Mouse (Mus musculus): ENCODE results near the gene Olfr259. TPM values are rescaled to one million over a fixed set of nuclear protein-coding genes. Genes with fewer than 3 reads are reported as not detected.

Gene Olfr259
- not detected in 2 replicates for polyA plus RNA-seq (2012; rRNA removed)

DNA sequence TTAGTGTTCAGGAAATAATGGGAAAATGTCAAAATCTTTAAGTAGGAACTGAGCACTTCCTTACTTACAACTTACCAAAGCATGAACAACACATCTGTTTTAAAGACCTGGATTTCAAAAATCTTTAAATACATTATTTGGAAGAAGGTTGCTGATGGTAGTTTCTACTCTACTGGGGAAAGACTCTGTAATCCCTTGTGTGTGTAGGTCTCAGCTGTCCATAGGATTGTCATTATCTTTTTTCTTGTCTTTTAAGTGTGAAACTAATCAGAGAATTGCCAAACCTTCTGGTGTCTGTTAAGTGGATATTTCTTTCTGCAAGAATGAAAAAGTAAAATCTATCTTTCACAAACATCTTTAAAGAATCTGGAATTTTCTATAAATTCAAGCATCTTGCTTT, at the start of gene Olfr259:
TSS of gene Olfr259 (minus strand) at position 101 of the 400 bp plus-strand sequence.
- no peaks in the 10 kb centered on the region for H3K36me3 ChIP-seq (ENCODE audit: control insufficient read depth, insufficient read depth, low read length)
- TF ChIP-seq CTCF (IDR thresholded peaks at IDR 0.05; ENCODE audit: extremely low read depth, insufficient read depth, insufficient read length, insufficient replicate concordance) (no peak), POLR2A (IDR thresholded peaks at IDR 0.05; ENCODE audit: low read depth, low read length) (no peak)
- H3K4me3 ChIP-seq (ENCODE audit: extremely low read depth, insufficient read depth, insufficient read length), result no peak within 1 kb of the TSS
- H3K27ac ChIP-seq (ENCODE audit: insufficient read depth, low read length), result no peak within 1 kb of the TSS
- H3K27me3 ChIP-seq (ENCODE audit: control insufficient read depth, insufficient read depth, low read length), result no peaks in the 10 kb centered on the region
- H3K4me1 ChIP-seq (ENCODE audit: control insufficient read depth, insufficient read depth, insufficient read length), result no peaks in the 10 kb centered on the region
- no peak for DNase-seq (ENCODE audit: low read depth in 1 of 2, low spot score in 2 of 2)

DNA sequence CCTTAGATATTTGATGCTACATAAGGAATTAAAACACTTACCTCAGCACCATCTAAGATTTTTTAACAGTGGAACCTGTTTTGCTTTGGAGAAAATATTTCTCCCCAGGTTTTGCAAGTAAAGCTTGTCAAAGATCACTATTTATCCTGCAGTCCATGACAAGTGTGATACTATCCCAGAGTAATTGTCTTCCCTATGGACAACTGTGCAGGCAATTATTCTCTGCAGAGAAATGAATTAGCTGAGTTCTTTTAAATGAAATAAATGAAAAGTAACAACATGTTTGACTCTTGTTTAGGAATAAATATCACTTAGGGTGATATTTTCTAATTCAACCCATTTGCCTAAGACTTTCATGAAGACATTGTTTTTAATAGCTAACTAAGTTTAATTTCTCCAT, 38.2 kb upstream of the Olfr259 start, which contains the start of gene Olfr1111:
TSS of gene Olfr1111 (minus strand) at position 101 of the 400 bp plus-strand sequence.
- Histone ChIP-seq H3K27me3 (ENCODE audit: control insufficient read depth, insufficient read depth, low read length) (no peaks in the 10 kb centered on the region), H3K4me3 (ENCODE audit: extremely low read depth, insufficient read depth, insufficient read length) (no peak within 1 kb of the TSS), H3K4me1 (ENCODE audit: control insufficient read depth, insufficient read depth, insufficient read length) (no peaks in the 10 kb centered on the region), H3K36me3 (ENCODE audit: control insufficient read depth, insufficient read depth, low read length) (no peaks in the 10 kb centered on the region), H3K27ac (ENCODE audit: insufficient read depth, low read length) (no peak within 1 kb of the TSS)
- DNase-seq (ENCODE audit: low read depth in 1 of 2, low spot score in 2 of 2), result no peak
- TF ChIP-seq CTCF (IDR thresholded peaks at IDR 0.05; ENCODE audit: extremely low read depth, insufficient read depth, insufficient read length, insufficient replicate concordance), result no peak
- TF ChIP-seq POLR2A (IDR thresholded peaks at IDR 0.05; ENCODE audit: low read depth, low read length), result no peak

DNA sequence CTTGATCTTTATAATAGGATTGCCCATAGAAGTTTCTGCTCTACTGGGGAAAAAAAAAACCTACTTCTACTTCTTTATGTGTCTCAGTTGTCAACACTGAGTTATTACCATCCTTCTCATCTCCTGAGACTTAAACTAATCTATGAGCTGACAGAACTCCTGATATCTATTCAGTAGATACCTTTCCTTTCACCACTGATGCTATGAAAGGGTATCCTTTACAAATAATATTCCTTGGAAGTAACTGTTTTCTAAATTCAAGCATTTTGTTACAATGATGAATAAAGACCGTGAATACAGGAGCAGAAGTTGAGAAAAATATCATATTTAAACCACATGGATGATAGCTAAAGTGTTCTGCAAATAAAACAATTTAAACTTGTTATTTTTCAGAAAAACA, 25.8 kb upstream of the Olfr259 start, which contains the start of gene Olfr1110:
TSS of gene Olfr1110 (minus strand) at position 101 of the 400 bp plus-strand sequence.
- H3K4me3 ChIP-seq (ENCODE audit: extremely low read depth, insufficient read depth, insufficient read length), result no peak within 1 kb of the TSS
- H3K4me1 ChIP-seq (ENCODE audit: control insufficient read depth, insufficient read depth, insufficient read length), result no peaks in the 10 kb centered on the region
- no peaks in the 10 kb centered on the region for H3K27me3 ChIP-seq (ENCODE audit: control insufficient read depth, insufficient read depth, low read length)
- TF ChIP-seq CTCF (IDR thresholded peaks at IDR 0.05; ENCODE audit: extremely low read depth, insufficient read depth, insufficient read length, insufficient replicate concordance), result no peak
- TF ChIP-seq POLR2A (IDR thresholded peaks at IDR 0.05; ENCODE audit: low read depth, low read length), result no peak
- no peak within 1 kb of the TSS for H3K27ac ChIP-seq (ENCODE audit: insufficient read depth, low read length)
- 75% methylated on average over 1 of the region's 1 CpGs for WGBS
- H3K36me3 ChIP-seq (ENCODE audit: control insufficient read depth, insufficient read depth, low read length), result no peaks in the 10 kb centered on the region
- DNase-seq (ENCODE audit: low read depth in 1 of 2, low spot score in 2 of 2), result no peak

DNA sequence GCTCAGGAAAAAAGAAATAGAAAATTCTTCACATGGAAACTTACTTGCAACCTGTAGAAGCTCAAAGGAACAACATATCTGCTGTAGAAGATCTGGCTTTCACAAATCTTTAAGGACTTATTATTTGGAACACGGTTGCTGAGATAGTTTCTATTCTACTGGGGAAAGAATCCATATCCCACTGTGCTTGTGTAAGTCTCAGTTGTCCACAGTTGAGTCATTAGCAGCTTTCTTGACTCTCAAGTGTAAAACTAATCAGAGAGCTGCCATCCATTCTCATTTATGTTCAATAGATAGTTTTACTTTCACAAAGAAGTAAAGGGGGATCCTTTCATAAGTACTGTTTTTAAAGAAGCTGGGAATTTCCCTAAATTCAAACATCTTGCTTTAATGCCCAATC, 18.5 kb downstream of the Olfr259 start, which contains the start of gene Olfr1109:
TSS of gene Olfr1109 (minus strand) at position 101 of the 400 bp plus-strand sequence.
- DNase-seq (ENCODE audit: low read depth in 1 of 2, low spot score in 2 of 2), result no peak
- WGBS, result 65% methylated on average over 1 of the region's 1 CpGs

DNA sequence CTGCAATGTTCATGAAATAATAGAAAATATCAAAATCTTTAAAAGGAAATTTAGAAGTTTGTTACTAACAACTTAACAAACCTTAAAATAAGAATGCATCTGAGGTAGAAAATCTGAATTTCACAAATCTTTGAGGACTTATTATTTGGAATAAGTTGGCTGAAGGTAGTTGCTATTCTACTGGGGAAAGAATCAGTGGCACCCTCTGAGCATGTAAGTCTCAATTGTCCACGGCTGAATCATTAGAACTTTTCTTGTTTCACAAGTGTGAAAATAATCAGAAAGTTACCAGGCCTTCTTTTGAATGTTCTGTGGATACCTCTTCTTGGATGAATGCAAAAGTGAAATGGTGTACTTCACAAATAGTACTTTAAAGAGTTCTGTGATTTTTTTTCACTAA, 38.6 kb downstream of the Olfr259 start, which contains the start of gene Olfr1107:
TSS of gene Olfr1107 (minus strand) at position 101 of the 400 bp plus-strand sequence.
- H3K4me1 ChIP-seq (ENCODE audit: control insufficient read depth, insufficient read depth, insufficient read length), result no peaks in the 10 kb centered on the region
- no peak within 1 kb of the TSS for H3K27ac ChIP-seq (ENCODE audit: insufficient read depth, low read length)
- H3K4me3 ChIP-seq (ENCODE audit: extremely low read depth, insufficient read depth, insufficient read length), result no peak within 1 kb of the TSS
- 79% methylated on average over 1 of the region's 1 CpGs for WGBS
- H3K27me3 ChIP-seq (ENCODE audit: control insufficient read depth, insufficient read depth, low read length), result no peaks in the 10 kb centered on the region
- DNase-seq (ENCODE audit: low read depth in 1 of 2, low spot score in 2 of 2), result no peak
- H3K36me3 ChIP-seq (ENCODE audit: control insufficient read depth, insufficient read depth, low read length), result no peaks in the 10 kb centered on the region
- no peak for TF ChIP-seq CTCF (IDR thresholded peaks at IDR 0.05; ENCODE audit: extremely low read depth, insufficient read depth, insufficient read length, insufficient replicate concordance)
- TF ChIP-seq POLR2A (IDR thresholded peaks at IDR 0.05; ENCODE audit: low read depth, low read length), result no peak

More for the DNA sequence above, 18.5 kb downstream of the Olfr259 start, which contains the start of gene Olfr1109:
- Histone ChIP-seq H3K27ac (ENCODE audit: insufficient read depth, low read length) (no peak within 1 kb of the TSS), H3K4me1 (ENCODE audit: control insufficient read depth, insufficient read depth, insufficient read length) (no peaks in the 10 kb centered on the region), H3K4me3 (ENCODE audit: extremely low read depth, insufficient read depth, insufficient read length) (no peak within 1 kb of the TSS), H3K36me3 (ENCODE audit: control insufficient read depth, insufficient read depth, low read length) (no peaks in the 10 kb centered on the region), H3K27me3 (ENCODE audit: control insufficient read depth, insufficient read depth, low read length) (no peaks in the 10 kb centered on the region)
- TF ChIP-seq CTCF (IDR thresholded peaks at IDR 0.05; ENCODE audit: extremely low read depth, insufficient read depth, insufficient read length, insufficient replicate concordance) (no peak), POLR2A (IDR thresholded peaks at IDR 0.05; ENCODE audit: low read depth, low read length) (no peak)

Other genes starting within 250 kb of the Olfr259 start
- gene Gm13723, start 239.8 kb downstream of the Olfr259 start, polyA plus RNA-seq (2012; rRNA removed), result not detected in 2 replicates
- gene Olfr1097, start 222.4 kb downstream of the Olfr259 start, polyA plus RNA-seq (2012; rRNA removed), result not detected in 2 replicates
- not detected in 2 replicates for gene Olfr1098, start 190.0 kb downstream of the Olfr259 start, polyA plus RNA-seq (2012; rRNA removed)
- gene Olfr1099, start 153.9 kb downstream of the Olfr259 start, polyA plus RNA-seq (2012; rRNA removed), result not detected in 2 replicates
- gene Olfr1100, start 134.6 kb downstream of the Olfr259 start, polyA plus RNA-seq (2012; rRNA removed), result not detected in 2 replicates
- gene Olfr1101, start 123.3 kb downstream of the Olfr259 start, polyA plus RNA-seq (2012; rRNA removed), result not detected in 2 replicates
- gene Olfr1102, start 116.2 kb downstream of the Olfr259 start, polyA plus RNA-seq (2012; rRNA removed), result not detected in 2 replicates
- not detected in 2 replicates for gene Olfr1104, start 87.5 kb downstream of the Olfr259 start, polyA plus RNA-seq (2012; rRNA removed)
- gene Olfr1105, start 78.0 kb downstream of the Olfr259 start, polyA plus RNA-seq (2012; rRNA removed), result not detected in 2 replicates
- gene Olfr1106, start 62.3 kb downstream of the Olfr259 start, polyA plus RNA-seq (2012; rRNA removed), result not detected in 2 replicates
- not detected in 2 replicates for gene Olfr1107, start 38.8 kb downstream of the Olfr259 start, polyA plus RNA-seq (2012; rRNA removed)
- gene Olfr1109, start 18.6 kb downstream of the Olfr259 start, polyA plus RNA-seq (2012; rRNA removed), result not detected in 2 replicates
- gene Olfr1110, start 25.7 kb upstream of the Olfr259 start, polyA plus RNA-seq (2012; rRNA removed), result not detected in 2 replicates
- gene Olfr1111, start 38.1 kb upstream of the Olfr259 start, polyA plus RNA-seq (2012; rRNA removed), result not detected in 2 replicates
- not detected in 2 replicates for gene Olfr1112, start 73.2 kb upstream of the Olfr259 start, polyA plus RNA-seq (2012; rRNA removed)
- gene Olfr1113, start 94.4 kb upstream of the Olfr259 start, polyA plus RNA-seq (2012; rRNA removed), result not detected in 2 replicates
- not detected in 2 replicates for gene Olfr1115, start 133.4 kb upstream of the Olfr259 start, polyA plus RNA-seq (2012; rRNA removed)
- not detected in 2 replicates for gene Olfr1116, start 153.0 kb upstream of the Olfr259 start, polyA plus RNA-seq (2012; rRNA removed)
- gene Olfr1118, start 193.0 kb upstream of the Olfr259 start, polyA plus RNA-seq (2012; rRNA removed), result not detected in 2 replicates
- gene Olfr1120, start 240.2 kb upstream of the Olfr259 start, polyA plus RNA-seq (2012; rRNA removed), result not detected in 2 replicates